Comparison of ENCODE assay signal across 24 mouse cellular contexts in the genomic region with DNA sequence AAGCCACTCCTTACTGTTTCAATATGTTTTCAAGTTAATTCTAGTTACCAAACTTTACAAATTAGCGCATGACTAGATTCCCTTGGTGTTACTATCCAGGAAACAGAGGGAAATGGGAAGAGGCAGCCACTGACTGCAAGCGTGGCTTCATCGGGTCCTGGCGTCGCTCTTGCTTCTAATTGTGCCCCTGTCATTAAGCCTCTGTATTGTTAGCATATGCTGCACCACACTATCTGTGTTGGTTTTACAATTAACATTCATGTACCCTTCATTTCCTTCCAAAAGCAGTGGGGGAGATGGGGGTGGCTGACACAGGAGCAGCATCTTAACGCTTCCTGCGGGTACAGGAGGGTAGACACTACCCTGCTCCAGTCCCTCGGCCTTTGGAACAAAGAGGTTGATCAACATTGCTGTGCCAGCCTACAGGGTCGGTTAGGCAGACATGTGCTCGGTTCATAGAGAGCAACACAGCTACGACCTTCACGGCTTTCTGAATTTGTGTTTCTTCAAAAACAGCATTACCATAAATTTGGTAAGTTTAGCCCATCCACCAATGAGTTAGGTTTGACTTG.
A peak's percentile ranks its signal among the peaks of the same experiment; 100 is the strongest.
DNase-seq lines count a peak whose midpoint lies in the region; ATAC-seq and TF ChIP-seq lines count a peak whose summit lies in the region.
"Had no signal": no experiment of that assay in that cellular context is flagged by ENCODE, and none has a peak within 500 bp of the region (broad histone marks: within the 10 kb centered on the region; RNA-seq: fewer than 3 reads in every experiment).

No protein-coding gene starts in this region.

- no peak overlapping the region for H3K27ac ChIP-seq in hindbrain, embryonic 12.5 days
- H3K27ac ChIP-seq in hindbrain, postnatal 0 days, result no peak overlapping the region
- no peak overlapping the region for H3K27ac ChIP-seq in neural tube, embryonic 14.5 days (ENCODE audit: low read depth, low read length)
- H3K27ac ChIP-seq in forebrain, embryonic 13.5 days, result no peak overlapping the region
- H3K27ac ChIP-seq in hindbrain, embryonic 14.5 days, result no peak overlapping the region
- H3K27ac ChIP-seq: heart, adult 2 months; kidney, postnatal 0 days; limb, embryonic 10.5 days; liver, embryonic 15.5 days; lung, embryonic 15.5 days; macrophage; stomach, embryonic 15.5 days had no signal

- H3K4me1 ChIP-seq in hindbrain, embryonic 12.5 days, result peaks cover 14% of the 10 kb centered on the region
- no peaks in the 10 kb centered on the region for H3K4me1 ChIP-seq in hindbrain, postnatal 0 days (ENCODE audit: insufficient read depth, low read length)
- 0 out of 2 replicates have a peak, but pooled peaks cover 9% of the 10 kb centered on the region for H3K4me1 ChIP-seq in neural tube, embryonic 14.5 days (ENCODE audit: control insufficient read depth, insufficient read depth, low read length)
- H3K4me1 ChIP-seq in forebrain, embryonic 13.5 days, result peaks cover 6% of the 10 kb centered on the region
- H3K4me1 ChIP-seq in hindbrain, embryonic 14.5 days (replicated peaks; ENCODE audit: control insufficient read depth, insufficient read depth, low read length), result peaks cover 11% of the 10 kb centered on the region; the same call in 1 of the 2 replicates

- 46% methylated on average over 12 of the region's 12 CpGs for WGBS in hindbrain, embryonic 12.5 days
- 47% methylated on average over 12 of the region's 12 CpGs for WGBS in hindbrain, postnatal 0 days
- 48% methylated on average over 12 of the region's 12 CpGs for WGBS in neural tube, embryonic 14.5 days
- WGBS in forebrain, embryonic 13.5 days, result 30% methylated on average over 12 of the region's 12 CpGs
- 41% methylated on average over 12 of the region's 12 CpGs for WGBS in hindbrain, embryonic 14.5 days

- TF ChIP-seq CTCF in hindbrain, postnatal 0 days (IDR thresholded peaks at IDR 0.05; ENCODE audit: low read depth), result no peak

- no peaks in the 10 kb centered on the region for H3K36me3 ChIP-seq in hindbrain, embryonic 12.5 days
- H3K36me3 ChIP-seq in hindbrain, postnatal 0 days (ENCODE audit: insufficient read depth, low read length), result no peaks in the 10 kb centered on the region
- no peaks in the 10 kb centered on the region for H3K36me3 ChIP-seq in neural tube, embryonic 14.5 days (ENCODE audit: control insufficient read depth, insufficient read depth, low read length)
- no peaks in the 10 kb centered on the region for H3K36me3 ChIP-seq in forebrain, embryonic 13.5 days (ENCODE audit: poor library complexity, severe bottlenecking)
- no peaks in the 10 kb centered on the region for H3K36me3 ChIP-seq in hindbrain, embryonic 14.5 days (replicated peaks; ENCODE audit: control insufficient read depth, insufficient read depth)
- H3K36me3 ChIP-seq: limb, embryonic 10.5 days; liver, embryonic 15.5 days; lung, embryonic 15.5 days; stomach, embryonic 15.5 days had no signal

- no peaks in the 10 kb centered on the region for H3K27me3 ChIP-seq in hindbrain, embryonic 12.5 days
- no peaks in the 10 kb centered on the region for H3K27me3 ChIP-seq in hindbrain, postnatal 0 days (ENCODE audit: insufficient read depth, low read length)
- H3K27me3 ChIP-seq in neural tube, embryonic 14.5 days (ENCODE audit: control insufficient read depth, insufficient read depth, low read length), result no peaks in the 10 kb centered on the region
- no peaks in the 10 kb centered on the region for H3K27me3 ChIP-seq in forebrain, embryonic 13.5 days
- no peaks in the 10 kb centered on the region for H3K27me3 ChIP-seq in hindbrain, embryonic 14.5 days (ENCODE audit: control insufficient read depth, insufficient read depth, low read length)
- H3K27me3 ChIP-seq: liver, embryonic 15.5 days; lung, embryonic 15.5 days; stomach, embryonic 15.5 days had no signal

- intact Hi-C loops in left cerebral cortex, postnatal 36 days (cut with DNase I), result no loop called here

- no peaks in the 10 kb centered on the region for H3K9me3 ChIP-seq in hindbrain, embryonic 12.5 days (replicated peaks)
- no peaks in the 10 kb centered on the region for H3K9me3 ChIP-seq in hindbrain, postnatal 0 days (ENCODE audit: low read length)
- no peaks in the 10 kb centered on the region for H3K9me3 ChIP-seq in neural tube, embryonic 14.5 days (ENCODE audit: control insufficient read depth, low read length)
- no peaks in the 10 kb centered on the region for H3K9me3 ChIP-seq in forebrain, embryonic 13.5 days (replicated peaks)
- H3K9me3 ChIP-seq in hindbrain, embryonic 14.5 days (ENCODE audit: control insufficient read depth, low read length), result no peaks in the 10 kb centered on the region
- H3K9me3 ChIP-seq: limb, embryonic 10.5 days; liver, embryonic 15.5 days; lung, embryonic 15.5 days; stomach, embryonic 15.5 days had no signal

- DNase-seq in hindbrain, postnatal 0 days (ENCODE audit: low spot score), result no peak
- no peak for DNase-seq in neural tube, embryonic 10.5 days (ENCODE audit: extremely low spot score, low spot score)
- no peak for DNase-seq in hindbrain, embryonic 14.5 days (ENCODE audit: low spot score)
- DNase-seq in lung, postnatal 25 days (ENCODE audit: low spot score), result no peak
- DNase-seq in left cerebral cortex, postnatal 36 days (ENCODE audit: low spot score in 2 of 2), result no peak
- DNase-seq: adrenal gland, postnatal 25 days; cerebellum, adult 9-10 months; gastrocnemius, postnatal 36 days; heart, adult 2 months; heart, postnatal 36 days; kidney, adult 2 months; layer of hippocampus, adult 9-11 months; liver; thymus, postnatal 25 days had no signal

- H3K4me2 ChIP-seq in hindbrain, embryonic 12.5 days (replicated peaks), result no peak overlapping the region
- no peak overlapping the region for H3K4me2 ChIP-seq in hindbrain, postnatal 0 days (ENCODE audit: low read depth, low read length)
- no peak overlapping the region for H3K4me2 ChIP-seq in neural tube, embryonic 14.5 days (ENCODE audit: low read depth, low read length)
- H3K4me2 ChIP-seq in forebrain, embryonic 13.5 days, result no peak overlapping the region
- H3K4me2 ChIP-seq in hindbrain, embryonic 14.5 days (replicated peaks), result no peak overlapping the region
- H3K4me2 ChIP-seq: liver, embryonic 15.5 days; lung, embryonic 15.5 days; stomach, embryonic 15.5 days had no signal

- peak; percentile 56; the same call in 1 of the 2 replicates for ATAC-seq in hindbrain, embryonic 12.5 days (ENCODE audit: low FRiP score)
- ATAC-seq in hindbrain, postnatal 0 days, result no peak
- peak; percentile 66; the same call in 1 of the 2 replicates for ATAC-seq in neural tube, embryonic 14.5 days (ENCODE audit: low read depth)
- ATAC-seq in forebrain, embryonic 13.5 days, result peak; percentile 75; the same call in 1 of the 2 replicates
- ATAC-seq in hindbrain, embryonic 14.5 days (ENCODE audit: low FRiP score), result peak; percentile 51; the same call in 1 of the 2 replicates
- ATAC-seq: inflammation-experienced regulatory T-cells, adult 6 months had no signal

- no peak overlapping the region for H3K4me3 ChIP-seq in hindbrain, embryonic 12.5 days
- no peak overlapping the region for H3K4me3 ChIP-seq in hindbrain, postnatal 0 days (ENCODE audit: low read length)
- H3K4me3 ChIP-seq in neural tube, embryonic 14.5 days (ENCODE audit: low read depth, low read length), result no peak overlapping the region
- no peak overlapping the region for H3K4me3 ChIP-seq in forebrain, embryonic 13.5 days
- H3K4me3 ChIP-seq in hindbrain, embryonic 14.5 days (replicated peaks; ENCODE audit: low read length), result no peak overlapping the region
- H3K4me3 ChIP-seq: heart, adult 2 months; limb, embryonic 10.5 days; liver, embryonic 15.5 days; lung, embryonic 15.5 days; stomach, embryonic 15.5 days had no signal

- no peak overlapping the region for H3K9ac ChIP-seq in hindbrain, embryonic 12.5 days
- no peak overlapping the region for H3K9ac ChIP-seq in hindbrain, postnatal 0 days (replicated peaks; ENCODE audit: low read length)
- H3K9ac ChIP-seq in neural tube, embryonic 14.5 days (replicated peaks; ENCODE audit: low read depth, low read length), result no peak overlapping the region
- no peak overlapping the region for H3K9ac ChIP-seq in forebrain, embryonic 13.5 days
- H3K9ac ChIP-seq in hindbrain, embryonic 14.5 days, result no peak overlapping the region
- H3K9ac ChIP-seq: liver, embryonic 15.5 days; lung, embryonic 15.5 days; stomach, embryonic 15.5 days had no signal
